Mouse (Mus musculus) left cerebral cortex, postnatal 10 days (tissue): Measurements from ENCODE around the gene Xpa. TPM values are rescaled to one million over a fixed set of nuclear protein-coding genes. Genes with fewer than 3 reads are reported as not detected.

Experiments used
- DNase-seq, 2 experiments: peaks; one replicate each; pipeline ENCODE4 v3.0.0; 2021 to 2022; ENCODE audit warnings: low spot score in 2 of 2, mixed read lengths in 1 of 2; ENCODE audit errors: extremely low spot score in 1 of 2
- intact Hi-C: fragments of 180-260 bp; cut with DNase I; formaldehyde crosslinking; loops from one replicate; pipeline ENCODE4 v1.15.1; 2025
- total RNA-seq, 2 experiments: library from RNA; stranded (reverse); gene quantifications; 2 replicates each; pipeline ENCODE4 v1.2.3; 2021

Gene Xpa
- total RNA-seq, 2 experiments from 2014 or later = 14.6 to 16.2 TPM

GRCm38 (mm10) chr4:46111361-46111760 is 84.8 kb downstream of the Xpa start:
- DNase-seq = no peak
- intact Hi-C loops = no loop called here

DNA sequence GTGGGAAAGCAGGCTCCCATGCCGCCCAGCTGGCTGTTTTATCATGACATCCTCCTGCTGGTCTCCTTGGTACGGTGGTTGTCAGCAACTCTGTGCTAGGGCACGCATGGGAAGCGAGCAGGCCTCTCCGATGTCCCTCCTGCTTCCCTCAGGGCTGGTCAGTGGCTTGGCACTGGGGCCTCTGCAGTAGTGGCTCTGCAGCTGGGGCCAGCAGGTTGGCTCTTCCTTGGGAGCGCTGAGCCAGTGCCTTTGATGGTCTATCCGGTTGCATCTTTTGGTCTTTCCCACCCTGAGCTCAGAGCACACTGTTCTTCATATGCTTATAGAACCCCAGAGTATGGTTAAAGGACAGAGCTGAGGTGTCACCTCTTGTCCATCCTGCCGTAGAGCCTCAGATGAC is 86.0 kb downstream of the Xpa start:
- no peak for DNase-seq
- intact Hi-C loops = no loop called here

Other genes with a start within 250 kb of the Xpa start
- gene Tdrd7, start 231.0 kb downstream of the Xpa start, total RNA-seq = 10 to 100 TPM; 23.4 to 25.7 TPM
- gene Tmod1, start 157.4 kb downstream of the Xpa start, total RNA-seq = 10 to 100 TPM; 10.5 to 11.3 TPM
- gene Ncbp1, start 57.7 kb downstream of the Xpa start, total RNA-seq = 10 to 100 TPM; 48.7 to 53.1 TPM
- gene Tstd2, start 57.6 kb downstream of the Xpa start, total RNA-seq = 10 to 100 TPM; 16.5 to 16.9 TPM
- not detected for gene Foxe1, start 147.3 kb upstream of the Xpa start, total RNA-seq
- gene Trmo, start 193.1 kb upstream of the Xpa start, total RNA-seq = 1 to 10 TPM; 3.7 to 4.6 TPM
- not detected for gene Hemgn, start 217.2 kb upstream of the Xpa start, total RNA-seq